Mouse (Mus musculus) cortical plate, adult 2 months (tissue): ENCODE measurements around the gene Glis3.

Experiments used
- CTCF ChIP-seq: fragments of 200-500 bp; IDR thresholded peaks from 2 replicates; pipeline ENCODE4 v1.5.1; 2011; ENCODE audit warnings: mild to moderate bottlenecking, control low read depth, low read length; ENCODE audit not compliant: insufficient read depth; ENCODE audit errors: extremely low read depth
- POLR2A ChIP-seq: fragments of 200-500 bp; IDR thresholded peaks from 2 replicates; pipeline ENCODE4 v1.6.1; 2011; ENCODE audit warnings: mild to moderate bottlenecking, low read length, control low read depth; ENCODE audit not compliant: insufficient read depth; ENCODE audit errors: extremely low read depth

DNA sequence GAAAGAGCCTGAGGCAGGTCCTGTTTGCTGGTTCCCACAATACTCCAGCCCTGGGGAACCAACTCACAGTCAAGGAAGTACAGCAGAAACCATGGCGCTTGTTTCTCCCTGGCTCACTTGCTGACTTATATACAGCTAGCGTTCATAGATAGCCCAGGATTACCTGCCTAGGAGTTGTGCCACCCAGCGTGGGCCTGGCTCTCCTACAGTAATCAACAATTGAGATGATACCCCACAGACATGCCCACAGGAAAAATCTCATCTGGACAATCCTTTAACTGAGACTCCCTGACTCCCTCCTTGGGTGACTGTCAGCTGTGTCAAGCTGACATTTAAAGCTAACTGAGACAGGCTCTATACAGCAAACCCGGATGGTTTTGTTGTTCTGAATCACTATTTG, 405.9 kb downstream of the Glis3 start:
- TF ChIP-seq CTCF (no peak), POLR2A (no peak)
